Comparison of ENCODE assay signal across 8 mouse cellular contexts in genomic region chr10:5806416-5806815, GRCm38 (mm10). TPM values are rescaled to one million over a fixed set of nuclear protein-coding genes. Genes with fewer than 3 reads are reported as not detected.
DNase-seq lines count a peak whose midpoint lies in the region; ATAC-seq and TF ChIP-seq lines count a peak whose summit lies in the region.

No protein-coding gene starts in this region.

- no peak for ATAC-seq in heart, embryonic 14.5 days (ENCODE audit: insufficient number of reproducible peaks, insufficient read depth, low FRiP score, low read depth)
- no peak for ATAC-seq in liver, embryonic 13.5 days (ENCODE audit: low read depth)
- no peak for ATAC-seq in stomach, embryonic 15.5 days (ENCODE audit: insufficient read depth, low FRiP score, low read depth)

- peak overlapping the region; percentile 70 for H3K9ac ChIP-seq in heart, embryonic 14.5 days (ENCODE audit: low read length)
- peak overlapping the region; percentile 78 for H3K9ac ChIP-seq in liver, embryonic 13.5 days
- H3K9ac ChIP-seq in stomach, embryonic 15.5 days: peak overlapping the region; percentile 29; the same call in 1 of the 2 replicates

- 7% methylated on average over 8 of the region's 8 CpGs for WGBS in lung, adult 2 months
- WGBS in heart, embryonic 14.5 days: 14% methylated on average over 8 of the region's 8 CpGs
- WGBS in liver, embryonic 13.5 days (ENCODE audit: insufficient replicate concordance): 7% methylated on average over 8 of the region's 8 CpGs
- 7% methylated on average over 8 of the region's 8 CpGs for WGBS in stomach, embryonic 15.5 days

- peaks cover 25% of the 10 kb centered on the region for H3K36me3 ChIP-seq in heart, embryonic 14.5 days (ENCODE audit: control insufficient read depth, insufficient read depth, low read length)
- H3K36me3 ChIP-seq in liver, embryonic 13.5 days: peaks cover 24% of the 10 kb centered on the region
- 0 out of 2 replicates have a peak, but pooled peaks cover 3% of the 10 kb centered on the region for H3K36me3 ChIP-seq in stomach, embryonic 15.5 days

- peak overlapping the region; percentile 87 for H3K4me2 ChIP-seq in heart, embryonic 14.5 days (ENCODE audit: low read length)
- peak overlapping the region; percentile 78 for H3K4me2 ChIP-seq in liver, embryonic 13.5 days
- peak overlapping the region; percentile 90 for H3K4me2 ChIP-seq in stomach, embryonic 15.5 days

- peaks cover 10% of the 10 kb centered on the region for H3K4me1 ChIP-seq in lung, adult 2 months (ENCODE audit: control insufficient read depth, insufficient read depth, low read length)
- peaks cover 4 to 28% of the 10 kb centered on the region in 2 experiments; a peak in 3 of 4 replicates for H3K4me1 ChIP-seq in heart, embryonic 14.5 days (ENCODE audit: control insufficient read depth in 2 of 2, insufficient read depth in 2 of 2, low read length in 2 of 2)
- H3K4me1 ChIP-seq in liver, embryonic 13.5 days (replicated peaks): peaks cover 47% of the 10 kb centered on the region
- peaks cover 8% of the 10 kb centered on the region for H3K4me1 ChIP-seq in stomach, embryonic 15.5 days

- H3K9me3 ChIP-seq in heart, embryonic 14.5 days (ENCODE audit: control insufficient read depth, low read length): no peaks in the 10 kb centered on the region
- no peaks in the 10 kb centered on the region for H3K9me3 ChIP-seq in liver, embryonic 13.5 days (replicated peaks)
- no peaks in the 10 kb centered on the region for H3K9me3 ChIP-seq in stomach, embryonic 15.5 days

- DNase-seq in lung, adult 2 months: no peak
- DNase-seq in lung, postnatal 4 days: no peak
- DNase-seq in c-Kit-negative CD71-positive TER-119-positive erythroid progenitor cells, embryonic 14.5 days (ENCODE audit: low read depth, low spot score): peak; percentile 41
- DNase-seq in liver, embryonic 13.5 days: no peak
- DNase-seq in right cerebral cortex, postnatal 25 days: no peak
- DNase-seq in urinary bladder, adult 2 months (ENCODE audit: low spot score): no peak

- H3K27me3 ChIP-seq in heart, embryonic 14.5 days (ENCODE audit: control insufficient read depth, insufficient read depth, low read length): no peaks in the 10 kb centered on the region
- H3K27me3 ChIP-seq in liver, embryonic 13.5 days: no peaks in the 10 kb centered on the region
- no peaks in the 10 kb centered on the region for H3K27me3 ChIP-seq in stomach, embryonic 15.5 days (replicated peaks)

- TF ChIP-seq CTCF in lung, adult 2 months (IDR thresholded peaks at IDR 0.05; ENCODE audit: insufficient read depth, low read length): no peak

- H3K4me3 ChIP-seq in lung, adult 2 months (replicated peaks; ENCODE audit: extremely low read depth, low read depth, low read length): peak overlapping the region; percentile 53
- H3K4me3 ChIP-seq in heart, embryonic 14.5 days (ENCODE audit: control insufficient read depth in 1 of 2, insufficient read depth in 1 of 2, low read depth in 1 of 2, low read length in 2 of 2): peak overlapping the region; percentile 43 to 67
- H3K4me3 ChIP-seq in liver, embryonic 13.5 days (replicated peaks): peak overlapping the region; percentile 98
- H3K4me3 ChIP-seq in stomach, embryonic 15.5 days (replicated peaks): peak overlapping the region; percentile 72

- no peak for TF ChIP-seq POLR2A in lung, adult 2 months (IDR thresholded peaks at IDR 0.05; ENCODE audit: borderline replicate concordance, extremely low read depth, low read depth, low read length)

- H3K27ac ChIP-seq in heart, embryonic 14.5 days (replicated peaks in 1 of 2; ENCODE audit: control insufficient read depth in 1 of 2, insufficient read depth in 1 of 2, low read depth in 2 of 2, low read length in 2 of 2): peak overlapping the region; percentile 68 to 92
- peak overlapping the region; percentile 87 for H3K27ac ChIP-seq in liver, embryonic 13.5 days
- H3K27ac ChIP-seq in stomach, embryonic 15.5 days: peak overlapping the region; percentile 92

RNA-seq across cellular contexts. Expression of gene Fbxo5, which starts 1.0 kb away (rescaled TPM):
- 0.98 and 1.1 TPM in 2 replicates for polyA plus RNA-seq in lung, adult 2 months (2012; rRNA removed)
- 35.1 and 43.0 TPM in 2 replicates for polyA plus RNA-seq in heart, embryonic 14.5 days (2014; fragmentation: Nextera tagmentation; extraction: Ambion mirVana)
- polyA plus RNA-seq in liver, embryonic 13.5 days (2015; fragmentation: Nextera tagmentation; extraction: Ambion mirVana): 88.6 and 107 TPM in 2 replicates
- polyA plus RNA-seq in stomach, embryonic 15.5 days (2015; fragmentation: Nextera tagmentation; extraction: Ambion mirVana): 66.2 and 67.6 TPM in 2 replicates
- 5.2 and 5.6 TPM in 2 replicates for polyA plus RNA-seq in urinary bladder, adult 2 months (2012; rRNA removed)

RNA-seq across cellular contexts. Expression of gene Mtrf1l, which starts 17.3 kb away (rescaled TPM):
- 2.4 TPM in 2 replicates for polyA plus RNA-seq in lung, adult 2 months (2012; rRNA removed)
- polyA plus RNA-seq in heart, embryonic 14.5 days (2014; fragmentation: Nextera tagmentation; extraction: Ambion mirVana): 13.3 and 15.9 TPM in 2 replicates
- 7.1 and 7.4 TPM in 2 replicates for polyA plus RNA-seq in liver, embryonic 13.5 days (2015; fragmentation: Nextera tagmentation; extraction: Ambion mirVana)
- 16.3 and 17.8 TPM in 2 replicates for polyA plus RNA-seq in stomach, embryonic 15.5 days (2015; fragmentation: Nextera tagmentation; extraction: Ambion mirVana)
- 5.8 and 7.4 TPM in 2 replicates for polyA plus RNA-seq in urinary bladder, adult 2 months (2012; rRNA removed)
